Mouse (Mus musculus): ENCODE results near the gene Alkbh3. TPM values are rescaled to one million over a fixed set of nuclear protein-coding genes. Genes with fewer than 3 reads are reported as not detected.

Gene Alkbh3
- polyA plus RNA-seq, 1 experiment from 2014 or later = 41.8 TPM

DNA sequence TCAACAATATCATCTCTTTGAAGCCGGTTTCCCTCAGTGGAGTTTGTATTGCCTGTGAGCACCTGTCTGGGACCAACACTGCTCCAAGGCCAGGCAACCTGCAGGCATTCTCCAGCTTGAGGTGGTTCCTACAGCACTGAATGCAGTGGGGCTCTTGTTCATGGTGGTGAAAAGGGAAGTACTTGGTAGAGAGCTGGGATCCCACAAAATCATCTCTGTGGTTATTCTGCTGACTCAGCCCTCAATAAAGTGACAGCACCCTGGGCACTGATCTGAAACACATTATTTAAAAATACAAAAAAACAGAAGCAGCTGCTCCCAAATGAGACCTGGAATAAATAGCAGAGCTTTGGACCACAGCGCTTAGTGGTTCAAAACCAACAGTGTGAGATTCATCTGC, 22.2 kb downstream of the Alkbh3 start:
- H3K27ac ChIP-seq = no peak overlapping the region
- no peak for ATAC-seq
- no peaks in the 10 kb centered on the region for H3K9me3 ChIP-seq (replicated peaks)
- peaks cover 91% of the 10 kb centered on the region for H3K36me3 ChIP-seq
- no peaks in the 10 kb centered on the region for H3K27me3 ChIP-seq (replicated peaks)
- no peaks in the 10 kb centered on the region for H3K4me1 ChIP-seq
- no peak overlapping the region for H3K9ac ChIP-seq
- no peak overlapping the region for H3K4me2 ChIP-seq
- WGBS (ENCODE audit: insufficient replicate concordance) = 88% methylated on average over 2 of the region's 2 CpGs
- no peak overlapping the region for H3K4me3 ChIP-seq

DNA sequence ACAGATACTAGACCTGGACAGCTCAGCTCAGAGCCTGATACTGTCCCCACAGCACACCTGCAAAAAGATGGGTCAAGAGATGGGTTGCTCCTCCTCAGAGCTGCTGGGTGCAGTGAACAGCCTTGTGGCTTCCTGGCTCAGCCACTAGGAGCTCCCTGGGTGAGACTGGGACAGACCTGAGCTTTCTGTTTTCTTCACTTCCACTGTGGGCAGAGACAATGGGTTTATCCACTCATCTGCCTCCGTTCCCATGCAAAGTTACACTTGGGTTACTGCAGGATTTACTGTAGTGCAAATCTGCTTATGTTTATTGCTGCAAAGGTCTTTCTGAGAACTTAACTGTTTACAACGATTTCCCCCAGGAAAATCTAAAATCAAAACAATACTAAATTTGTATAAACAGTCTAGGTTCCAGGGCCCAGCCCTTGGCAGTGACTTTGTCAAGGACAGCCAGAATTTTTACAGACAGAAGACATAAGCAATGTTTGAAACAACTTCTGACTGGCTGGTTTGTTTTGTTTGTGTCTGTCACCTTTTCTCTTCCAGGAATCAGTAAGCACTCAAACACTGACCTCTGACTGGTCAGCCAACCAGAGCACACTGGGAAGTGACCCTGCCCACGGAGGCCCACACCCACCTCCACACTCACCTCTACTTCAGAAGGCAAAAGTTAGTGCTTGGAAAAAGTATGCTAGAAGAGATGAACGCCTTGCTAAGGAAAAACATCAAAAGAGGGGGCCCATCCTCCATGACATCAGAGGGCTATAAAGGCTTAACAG, 28.0 kb downstream of the Alkbh3 start:
- Histone ChIP-seq H3K36me3 (peaks cover 82% of the 10 kb centered on the region), H3K4me3 (no peak overlapping the region), H3K27ac (no peak overlapping the region), H3K27me3 (replicated peaks) (0 out of 2 replicates have a peak, but pooled peaks cover 3% of the 10 kb centered on the region), H3K9me3 (replicated peaks) (no peaks in the 10 kb centered on the region), H3K4me2 (no peak overlapping the region), H3K4me1 (no peaks in the 10 kb centered on the region), H3K9ac (no peak overlapping the region)
- ATAC-seq = no peak
- 68% methylated on average over 4 of the region's 4 CpGs for WGBS (ENCODE audit: insufficient replicate concordance)

DNA sequence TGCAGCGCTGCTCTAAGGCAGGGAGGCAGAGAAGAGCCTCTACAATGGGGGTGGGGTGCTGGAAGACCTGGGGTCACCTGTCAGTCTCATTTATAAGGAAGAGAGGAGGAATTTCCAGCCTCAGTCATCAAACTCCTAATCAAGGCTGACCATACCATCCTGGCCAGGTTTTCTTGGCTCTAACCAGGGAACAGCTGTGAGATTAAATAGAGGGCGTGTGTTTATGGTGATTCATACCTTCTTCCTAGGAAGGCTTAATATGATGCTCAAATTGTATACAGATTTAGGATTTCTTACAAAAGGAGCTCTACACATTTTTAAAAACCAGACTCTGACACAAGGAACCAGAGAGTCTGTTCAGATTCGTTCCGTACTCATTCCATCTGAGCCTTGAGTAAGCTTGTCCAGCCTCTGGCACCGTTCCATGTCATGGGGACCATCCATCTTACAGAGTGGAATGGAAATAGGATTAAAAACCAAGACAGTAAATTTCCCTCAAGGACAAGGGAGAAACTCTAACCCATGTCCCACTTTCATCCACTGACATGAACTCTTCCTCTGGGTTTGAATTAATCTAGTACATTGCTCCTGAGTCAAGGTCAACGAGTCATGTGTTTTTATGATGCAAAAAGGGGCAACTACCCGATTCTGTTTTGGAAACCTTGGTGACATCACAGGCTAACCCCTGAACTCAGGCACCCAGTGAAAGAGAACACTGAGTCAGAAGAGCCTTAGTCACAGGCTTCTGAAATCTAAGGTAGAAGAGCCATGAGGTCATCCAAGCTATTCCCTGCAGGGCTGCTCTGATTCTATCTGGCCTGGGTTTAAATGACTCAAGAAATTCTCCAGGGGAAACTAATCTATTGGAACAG, 31.1 kb downstream of the Alkbh3 start:
- H3K9ac ChIP-seq = no peak overlapping the region
- WGBS (ENCODE audit: insufficient replicate concordance) = 78% methylated on average over 7 of the region's 7 CpGs
- H3K9me3 ChIP-seq (replicated peaks) = no peaks in the 10 kb centered on the region
- ATAC-seq = no peak
- peaks cover 16% of the 10 kb centered on the region for H3K4me1 ChIP-seq
- no peak overlapping the region for H3K4me3 ChIP-seq
- peaks cover 16% of the 10 kb centered on the region for H3K27me3 ChIP-seq (replicated peaks)
- H3K27ac ChIP-seq = no peak overlapping the region
- H3K4me2 ChIP-seq = no peak overlapping the region
- H3K36me3 ChIP-seq = peaks cover 56% of the 10 kb centered on the region

DNA sequence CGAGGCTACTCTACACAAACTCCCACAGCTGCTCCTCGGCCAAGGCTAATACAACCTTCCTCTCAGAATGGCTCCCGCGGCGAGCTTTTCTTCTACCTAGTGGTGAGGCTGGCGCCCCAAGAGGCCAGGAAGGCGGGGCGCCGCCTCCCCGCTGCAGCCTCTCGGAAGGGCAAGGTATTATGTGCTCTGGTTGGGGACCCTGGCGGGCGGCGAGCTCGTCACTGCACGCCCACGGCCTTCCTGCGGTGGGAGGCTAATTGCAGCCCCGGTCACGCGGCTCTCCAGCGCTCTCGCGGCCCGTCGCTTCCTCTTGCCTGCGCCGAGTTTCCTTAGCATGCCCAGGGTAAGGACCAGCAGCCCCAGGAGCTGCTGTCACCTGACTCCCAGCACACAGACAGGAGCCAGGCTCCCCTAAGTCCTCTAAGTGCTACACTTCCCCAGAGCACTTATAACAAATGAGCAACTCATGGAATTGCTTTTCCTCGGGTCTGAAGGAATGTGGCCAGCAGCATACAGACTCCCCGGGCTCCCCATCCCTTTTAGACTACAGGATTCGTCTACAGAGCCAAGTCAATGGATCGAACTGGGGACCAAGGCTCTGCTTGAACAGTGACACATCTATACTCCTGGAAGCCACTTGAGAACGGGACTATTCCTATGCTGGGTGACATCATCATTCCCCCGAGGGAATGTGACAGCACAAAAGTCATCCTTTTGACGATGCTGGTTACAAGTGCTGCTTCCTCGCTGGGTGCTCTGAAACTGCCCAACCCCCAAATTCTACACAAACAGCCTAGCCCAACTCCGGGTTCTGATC, 34.0 kb downstream of the Alkbh3 start:
- peak; percentile 48; the same call in 1 of the 2 replicates for ATAC-seq
- 5% methylated on average over 37 of the region's 37 CpGs for WGBS (ENCODE audit: insufficient replicate concordance)
- Histone ChIP-seq H3K4me2 (peak overlapping the region; percentile 65), H3K36me3 (peaks cover 29% of the 10 kb centered on the region), H3K27me3 (replicated peaks) (peaks cover 23% of the 10 kb centered on the region), H3K4me3 (peak overlapping the region; percentile 35), H3K4me1 (peaks cover 16% of the 10 kb centered on the region), H3K27ac (no peak overlapping the region), H3K9ac (0 out of 2 replicates have a peak overlapping the region, but pooled peaks have one; percentile 28), H3K9me3 (replicated peaks) (no peaks in the 10 kb centered on the region)

DNA sequence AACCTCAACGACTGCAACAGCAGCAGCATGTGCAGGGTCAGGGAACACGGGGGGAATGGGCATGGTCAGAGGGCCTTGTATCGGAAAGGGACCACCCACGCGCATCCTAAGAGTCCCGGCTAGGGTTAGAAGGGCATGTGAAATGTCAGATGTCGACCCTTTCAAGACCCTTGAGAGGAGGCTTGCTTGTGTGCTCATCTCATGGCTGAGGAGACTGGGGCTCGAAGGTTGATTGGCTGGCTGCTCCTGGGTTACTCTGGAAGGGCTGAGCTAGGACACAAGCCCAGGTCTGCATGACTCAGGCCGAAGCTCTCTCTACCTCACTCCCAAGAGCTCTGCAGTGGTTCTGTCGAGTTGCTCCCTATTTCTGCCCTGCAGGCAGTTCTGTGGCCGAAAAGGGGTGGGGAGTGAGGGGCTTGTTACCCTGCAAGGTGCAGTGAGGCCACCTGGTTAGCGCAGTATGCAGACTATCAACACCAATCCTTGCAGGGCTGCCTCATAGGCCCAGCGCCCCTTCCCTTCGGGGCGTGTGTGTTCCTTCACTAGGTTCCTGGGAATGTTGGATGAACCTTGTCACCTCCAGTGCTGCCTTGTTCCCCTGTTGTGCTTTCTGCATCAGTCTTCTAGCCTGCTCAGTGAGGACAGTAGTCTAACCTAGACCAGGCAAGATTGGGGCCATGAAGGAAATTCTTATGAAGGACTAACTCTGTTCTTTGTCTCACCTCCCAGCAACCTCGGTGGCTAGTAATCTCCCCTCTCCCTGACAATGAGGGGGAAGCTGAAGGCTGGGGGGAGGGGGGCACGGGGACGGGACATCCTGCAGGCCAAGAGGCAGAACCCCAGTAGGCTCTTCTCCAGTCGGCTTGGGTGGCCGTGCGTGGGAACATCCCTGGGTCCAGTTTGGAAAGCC, 34.8 kb downstream of the Alkbh3 start:
- Histone ChIP-seq H3K9ac (no peak overlapping the region), H3K9me3 (replicated peaks) (no peaks in the 10 kb centered on the region), H3K4me2 (peak overlapping the region; percentile 65), H3K27me3 (replicated peaks) (peaks cover 23% of the 10 kb centered on the region), H3K4me1 (peaks cover 16% of the 10 kb centered on the region), H3K4me3 (peak overlapping the region; percentile 35), H3K27ac (no peak overlapping the region), H3K36me3 (peaks cover 21% of the 10 kb centered on the region)
- ATAC-seq = no peak
- 34% methylated on average over 21 of the region's 21 CpGs for WGBS (ENCODE audit: insufficient replicate concordance)

DNA sequence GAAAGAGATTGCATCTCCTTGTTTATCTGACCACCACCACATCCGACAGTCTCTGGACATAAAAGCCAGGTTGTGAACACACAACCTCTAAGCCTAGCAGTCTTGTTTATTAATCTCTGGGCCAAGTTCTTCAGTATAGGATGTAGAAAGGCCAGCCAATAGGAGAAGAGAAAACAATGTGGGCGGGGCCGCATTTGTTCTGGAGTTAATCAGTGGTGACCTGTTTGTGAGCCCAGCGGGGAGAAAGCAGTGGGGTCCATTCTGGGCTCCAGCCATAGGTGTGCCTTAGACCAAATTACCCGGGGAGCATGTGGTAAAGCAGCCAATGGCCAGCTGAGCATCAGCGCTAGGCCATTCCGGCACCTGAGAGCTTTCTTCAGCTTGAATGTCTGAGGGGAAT, 35.6 kb downstream of the Alkbh3 start:
- H3K9ac ChIP-seq = no peak overlapping the region
- peaks cover 23% of the 10 kb centered on the region for H3K27me3 ChIP-seq (replicated peaks)
- no peaks in the 10 kb centered on the region for H3K9me3 ChIP-seq (replicated peaks)
- H3K4me3 ChIP-seq = no peak overlapping the region
- no peak overlapping the region for H3K4me2 ChIP-seq
- ATAC-seq = no peak
- 51% methylated on average over 7 of the region's 7 CpGs for WGBS (ENCODE audit: insufficient replicate concordance)
- H3K4me1 ChIP-seq = peaks cover 16% of the 10 kb centered on the region
- H3K36me3 ChIP-seq = peaks cover 14% of the 10 kb centered on the region
- no peak overlapping the region for H3K27ac ChIP-seq

DNA sequence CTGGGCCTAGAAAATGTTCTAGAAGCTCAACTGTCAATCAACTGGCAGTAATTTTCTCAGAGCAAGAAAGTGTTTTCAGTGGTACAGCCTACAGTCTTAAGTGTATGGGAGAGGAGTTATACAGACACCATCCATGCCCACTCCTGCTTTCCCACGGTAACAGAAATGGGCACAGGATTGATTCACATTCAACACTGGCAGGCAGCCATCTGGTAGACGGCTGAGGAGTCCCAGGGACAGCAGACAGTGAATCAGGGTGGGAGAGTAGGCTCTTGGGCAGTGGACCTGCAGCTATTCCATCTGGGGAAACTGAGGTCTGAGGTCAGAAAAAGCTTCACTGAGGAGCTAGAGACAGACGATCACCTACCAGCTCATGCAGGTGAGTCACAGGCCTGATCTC, 39.0 kb downstream of the Alkbh3 start:
- Histone ChIP-seq H3K4me3 (no peak overlapping the region), H3K36me3 (no peaks in the 10 kb centered on the region), H3K9me3 (replicated peaks) (no peaks in the 10 kb centered on the region), H3K27me3 (replicated peaks) (peaks cover 17% of the 10 kb centered on the region), H3K4me2 (no peak overlapping the region), H3K9ac (no peak overlapping the region), H3K4me1 (peaks cover 11% of the 10 kb centered on the region), H3K27ac (no peak overlapping the region)
- 57% methylated on average over 3 of the region's 3 CpGs for WGBS (ENCODE audit: insufficient replicate concordance)
- no peak for ATAC-seq

DNA sequence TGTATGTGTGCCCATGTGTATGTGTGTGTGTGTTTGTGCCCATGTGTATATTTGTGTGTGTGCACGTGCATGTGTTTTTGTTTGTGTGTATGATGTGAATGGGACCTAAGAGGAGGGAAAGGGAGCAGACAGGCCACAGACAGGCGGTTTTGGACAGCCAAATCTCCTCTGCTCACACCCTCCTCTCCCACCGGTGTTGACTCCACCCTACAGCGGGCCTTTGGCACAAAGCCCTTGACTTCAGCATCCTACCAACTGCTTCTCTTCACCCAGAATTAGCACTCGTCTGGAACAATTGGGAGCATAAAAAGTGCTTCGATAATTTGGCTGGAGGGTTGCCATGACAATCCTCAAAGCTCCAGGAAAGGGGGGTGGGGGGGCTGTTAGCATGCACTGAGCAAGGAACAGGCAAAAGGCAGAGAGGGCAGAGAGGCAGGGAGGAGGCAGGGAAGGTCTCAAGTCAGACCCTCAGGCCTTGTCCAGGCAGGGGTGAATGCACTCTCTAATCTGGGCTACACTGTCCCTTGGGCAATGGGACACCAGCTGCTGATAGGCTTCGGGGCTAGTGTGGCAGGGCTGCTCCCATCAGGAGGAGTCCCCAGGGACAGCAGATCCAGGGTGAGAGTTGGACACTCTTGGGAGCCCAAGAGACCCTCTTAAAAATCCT, 46.0 kb downstream of the Alkbh3 start:
- H3K9me3 ChIP-seq (replicated peaks) = no peaks in the 10 kb centered on the region
- no peak overlapping the region for H3K9ac ChIP-seq
- no peak overlapping the region for H3K4me2 ChIP-seq
- no peaks in the 10 kb centered on the region for H3K4me1 ChIP-seq
- H3K27me3 ChIP-seq (replicated peaks) = peaks cover 22% of the 10 kb centered on the region
- WGBS (ENCODE audit: insufficient replicate concordance) = 62% methylated on average over 7 of the region's 7 CpGs
- no peaks in the 10 kb centered on the region for H3K36me3 ChIP-seq
- no peak overlapping the region for H3K4me3 ChIP-seq
- ATAC-seq = no peak
- no peak overlapping the region for H3K27ac ChIP-seq

DNA sequence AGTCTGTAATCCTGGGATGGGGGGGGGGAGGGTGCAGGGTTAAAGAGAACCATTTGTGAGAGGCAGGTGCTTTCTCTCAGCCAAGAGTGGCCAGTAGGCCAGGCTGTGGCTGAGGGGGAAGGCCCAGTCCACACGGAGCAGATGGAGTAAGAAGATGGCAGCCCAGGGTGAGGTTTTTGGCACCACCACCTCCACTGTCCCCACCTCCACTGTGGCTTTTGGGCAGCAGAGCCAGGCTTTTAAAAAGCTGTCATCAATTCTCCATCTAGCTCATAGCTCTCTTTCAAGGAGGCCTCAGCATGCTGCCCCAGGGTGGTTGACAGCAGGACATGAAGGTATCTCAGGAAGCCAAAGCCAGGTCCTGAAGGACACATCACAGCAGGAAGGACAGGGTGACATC, 46.8 kb downstream of the Alkbh3 start:
- no peaks in the 10 kb centered on the region for H3K9me3 ChIP-seq (replicated peaks)
- no peak overlapping the region for H3K4me3 ChIP-seq
- no peak overlapping the region for H3K27ac ChIP-seq
- 72% methylated on average over 1 of the region's 1 CpGs for WGBS (ENCODE audit: insufficient replicate concordance)
- H3K4me1 ChIP-seq = no peaks in the 10 kb centered on the region
- H3K27me3 ChIP-seq (replicated peaks) = peaks cover 30% of the 10 kb centered on the region
- ATAC-seq = no peak
- no peaks in the 10 kb centered on the region for H3K36me3 ChIP-seq
- no peak overlapping the region for H3K4me2 ChIP-seq
- no peak overlapping the region for H3K9ac ChIP-seq

DNA sequence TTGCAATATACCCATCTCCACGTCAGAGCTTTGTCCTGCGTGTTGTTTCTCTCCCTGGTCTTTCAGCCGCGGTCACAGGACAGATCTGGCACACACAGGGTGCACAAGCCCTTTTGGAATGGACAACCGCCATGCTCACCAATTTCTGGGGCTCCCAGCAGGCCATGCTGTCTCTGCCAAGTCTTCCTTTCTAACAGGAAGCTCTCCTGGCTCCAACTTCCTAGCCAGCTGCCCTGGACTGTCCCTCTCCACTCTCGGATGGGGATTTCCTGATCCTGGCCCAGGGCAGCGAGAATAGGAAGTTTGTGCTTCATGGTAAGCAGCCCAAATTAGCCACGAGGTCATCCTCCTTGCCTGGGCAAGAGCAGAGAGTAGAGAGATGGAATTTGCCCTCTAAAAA, 48.9 kb downstream of the Alkbh3 start:
- H3K4me2 ChIP-seq = no peak overlapping the region
- H3K27me3 ChIP-seq (replicated peaks) = peaks cover 51% of the 10 kb centered on the region
- no peak overlapping the region for H3K4me3 ChIP-seq
- no peak overlapping the region for H3K27ac ChIP-seq
- H3K4me1 ChIP-seq = peaks cover under 1% of the 10 kb centered on the region; the same call in 1 of the 2 replicates
- H3K9ac ChIP-seq = no peak overlapping the region
- H3K36me3 ChIP-seq = no peaks in the 10 kb centered on the region
- WGBS (ENCODE audit: insufficient replicate concordance) = 43% methylated on average over 8 of the region's 8 CpGs
- H3K9me3 ChIP-seq (replicated peaks) = no peaks in the 10 kb centered on the region
- ATAC-seq = no peak
